Mouse (Mus musculus) intestine, embryonic 14.5 days (tissue): ENCODE measurements around the gene Hspa1a. TPM values are rescaled to one million over a fixed set of nuclear protein-coding genes. Genes with fewer than 3 reads are reported as not detected.

Source experiments
- polyA plus RNA-seq: library from polyadenylated mRNA; unstranded; fragments of >200 nt; fragmentation: Nextera tagmentation; extraction: Ambion mirVana; gene quantifications from 2 replicates; pipeline ENCODE4 v1.2.1, GENCODE M21; 2014

Gene Hspa1a
- polyA plus RNA-seq, 1 experiment from 2014 or later, result 3.5 TPM

Other genes with a start within 250 kb of the Hspa1a start
- 0.23 and 0.28 TPM in 2 replicates for gene C4b, start 228.3 kb downstream of the Hspa1a start, polyA plus RNA-seq
- gene Cyp21a1, start 167.6 kb downstream of the Hspa1a start, polyA plus RNA-seq, result not detected in 2 replicates
- 22.0 and 25.8 TPM in 2 replicates for gene Stk19, start 135.2 kb downstream of the Hspa1a start, polyA plus RNA-seq
- 58.2 and 63.4 TPM in 2 replicates for gene Dxo, start 135.1 kb downstream of the Hspa1a start, polyA plus RNA-seq
- gene Skiv2l, start 121.9 kb downstream of the Hspa1a start, polyA plus RNA-seq, result 42.0 and 45.9 TPM in 2 replicates
- gene Nelfe, start 121.8 kb downstream of the Hspa1a start, polyA plus RNA-seq, result 121 and 123 TPM in 2 replicates
- 19.4 and 24.2 TPM in 2 replicates for gene Cfb, start 109.6 kb downstream of the Hspa1a start, polyA plus RNA-seq
- 1.4 and 1.6 TPM in 2 replicates for gene Zbtb12, start 92.7 kb downstream of the Hspa1a start, polyA plus RNA-seq
- gene Gm20547, start 90.1 kb downstream of the Hspa1a start, polyA plus RNA-seq, result not detected in 2 replicates
- gene C2, start 73.9 kb downstream of the Hspa1a start, polyA plus RNA-seq, result 6.8 and 7.5 TPM in 2 replicates
- gene Ehmt2, start 73.7 kb downstream of the Hspa1a start, polyA plus RNA-seq, result 73.4 and 75.2 TPM in 2 replicates
- gene Slc44a4, start 57.7 kb downstream of the Hspa1a start, polyA plus RNA-seq, result 25.4 and 28.4 TPM in 2 replicates
- 40.1 and 42.8 TPM in 2 replicates for gene Neu1, start 40.9 kb downstream of the Hspa1a start, polyA plus RNA-seq
- 0.24 and 0.46 TPM in 2 replicates for gene Hspa1b, start 12.9 kb downstream of the Hspa1a start, polyA plus RNA-seq
- gene Gm20481, start 2.2 kb downstream of the Hspa1a start, polyA plus RNA-seq, result not detected in 2 replicates
- gene Hspa1l, start 547 bp upstream of the Hspa1a start, polyA plus RNA-seq, result 0.53 and 1.2 TPM in 2 replicates
- 216 and 228 TPM in 2 replicates for gene Lsm2, start 9.7 kb upstream of the Hspa1a start, polyA plus RNA-seq
- gene Vars, start 28.8 kb upstream of the Hspa1a start, polyA plus RNA-seq, result 119 and 133 TPM in 2 replicates
- gene Vwa7, start 44.4 kb upstream of the Hspa1a start, polyA plus RNA-seq, result 0.19 and 0.26 TPM in 2 replicates
- 20.7 and 21.5 TPM in 2 replicates for gene Sapcd1, start 55.9 kb upstream of the Hspa1a start, polyA plus RNA-seq
- gene Msh5, start 74.6 kb upstream of the Hspa1a start, polyA plus RNA-seq, result 3.6 and 3.9 TPM in 2 replicates
- gene Clic1, start 77.8 kb upstream of the Hspa1a start, polyA plus RNA-seq, result 113 and 141 TPM in 2 replicates
- 278 and 333 TPM in 2 replicates for gene Ddah2, start 86.9 kb upstream of the Hspa1a start, polyA plus RNA-seq
- gene Ly6g6c, start 93.2 kb upstream of the Hspa1a start, polyA plus RNA-seq, result not detected in 2 replicates
- 0.55 and 0.81 TPM in 2 replicates for gene Mpig6b, start 94.0 kb upstream of the Hspa1a start, polyA plus RNA-seq
- gene Ly6g6e, start 104.7 kb upstream of the Hspa1a start, polyA plus RNA-seq, result 1.3 and 2.8 TPM in 2 replicates
- 5.0 and 6.1 TPM in 2 replicates for gene Ly6g6d, start 105.9 kb upstream of the Hspa1a start, polyA plus RNA-seq
- gene Ly6g6f, start 113.5 kb upstream of the Hspa1a start, polyA plus RNA-seq, result 0.27 TPM in 1 of 2 replicates, not detected in the other
- 86.4 and 91.0 TPM in 2 replicates for gene Abhd16a, start 117.1 kb upstream of the Hspa1a start, polyA plus RNA-seq
- gene Ly6g5c, start 136.1 kb upstream of the Hspa1a start, polyA plus RNA-seq, result not detected in 2 replicates
- gene Ly6g5b, start 143.3 kb upstream of the Hspa1a start, polyA plus RNA-seq, result 0.64 and 0.75 TPM in 2 replicates
- gene Gpank1, start 149.3 kb upstream of the Hspa1a start, polyA plus RNA-seq, result 19.7 and 24.7 TPM in 2 replicates
- gene Csnk2b, start 149.9 kb upstream of the Hspa1a start, polyA plus RNA-seq, result 275 and 286 TPM in 2 replicates
- gene D17H6S53E, start 154.2 kb upstream of the Hspa1a start, polyA plus RNA-seq, result 8.4 and 10.8 TPM in 2 replicates
- gene Apom, start 159.9 kb upstream of the Hspa1a start, polyA plus RNA-seq, result 0.95 and 1.5 TPM in 2 replicates
- gene Bag6, start 163.0 kb upstream of the Hspa1a start, polyA plus RNA-seq, result 75.5 and 79.5 TPM in 2 replicates
- gene Prrc2a, start 192.7 kb upstream of the Hspa1a start, polyA plus RNA-seq, result 186 and 196 TPM in 2 replicates
- 15.4 and 17.5 TPM in 2 replicates for gene Aif1, start 203.9 kb upstream of the Hspa1a start, polyA plus RNA-seq
- 16.9 and 19.1 TPM in 2 replicates for gene Lst1, start 216.3 kb upstream of the Hspa1a start, polyA plus RNA-seq
- gene Ltb, start 222.3 kb upstream of the Hspa1a start, polyA plus RNA-seq, result 1.1 and 1.5 TPM in 2 replicates
- gene Tnf, start 229.9 kb upstream of the Hspa1a start, polyA plus RNA-seq, result 0.12 and 0.28 TPM in 2 replicates
- gene Lta, start 233.2 kb upstream of the Hspa1a start, polyA plus RNA-seq, result 0.81 and 0.85 TPM in 2 replicates
- 0.39 and 0.88 TPM in 2 replicates for gene Gm16181, start 248.7 kb upstream of the Hspa1a start, polyA plus RNA-seq